ENCODE assay signal across 22 mouse cellular contexts in genomic region chr14:43830385-43830784, GRCm38 (mm10). TPM values are rescaled to one million over a fixed set of nuclear protein-coding genes. Genes with fewer than 3 reads are reported as not detected.
DNase-seq lines count a peak whose midpoint lies in the region; ATAC-seq and TF ChIP-seq lines count a peak whose summit lies in the region.
"Not testable (repeated sequence)": the region's sequence is repeated elsewhere in the genome, so short reads cannot be mapped to it uniquely, and the experiment has no call there.
"Had no signal": no experiment of that assay in that cellular context is flagged by ENCODE, and none has a peak within 500 bp of the region (broad histone marks: within the 10 kb centered on the region; RNA-seq: fewer than 3 reads in every experiment).

No protein-coding gene starts in this region.

- H3K9me3 ChIP-seq in CH12.LX (replicated peaks; ENCODE audit: low read length) = not testable (repeated sequence)

- not testable (repeated sequence) for H3K27ac ChIP-seq in CH12.LX (ENCODE audit: insufficient read depth, low read depth)

- peak; percentile 39 for DNase-seq in CH12.LX (ENCODE audit: extremely low read depth)
- peak; percentile 10 for DNase-seq in lung, postnatal 36 days

- ATAC-seq in granulocyte monocyte progenitor cell, adult 5-6 weeks (replicated peaks; ENCODE audit: poor library complexity, severe bottlenecking) = peak; percentile 98
- peak; percentile 93 for ATAC-seq in hematopoietic stem cell, adult 5-6 weeks (replicated peaks in 1 of 2; ENCODE audit: insufficient read depth in 1 of 2, low FRiP score in 2 of 2, low TSS enrichment in 1 of 2, low read depth in 1 of 2, poor library complexity in 2 of 2, severe bottlenecking in 2 of 2)
- ATAC-seq in megakaryocyte progenitor cell, adult 5-6 weeks (replicated peaks; ENCODE audit: poor library complexity) = peak; percentile 98
- peak; percentile 80; the same call in 1 of the 2 replicates for ATAC-seq in neutrophil, adult 5-6 weeks (ENCODE audit: extremely low read depth, insufficient number of reproducible peaks, low FRiP score, poor library complexity, severe bottlenecking)

- not testable (repeated sequence) for H3K36me3 ChIP-seq in CH12.LX (replicated peaks in 1 of 2; ENCODE audit: control insufficient read depth in 1 of 2, insufficient read depth in 1 of 2, low read length in 1 of 2)

- dilution Hi-C loops in CH12.LX (cut with MboI; ENCODE audit: extremely low pct_ligation_motif_present, extremely low pct_unique_long_range_greater_than_20kb, low sequenced_read_pairs) = not testable (repeated sequence)

- H3K4me1 ChIP-seq in CH12.LX (ENCODE audit: control insufficient read depth in 1 of 2, insufficient read depth in 2 of 2) = not testable (repeated sequence)

- in situ Hi-C loops in CH12.LX (cut with MboI; ENCODE audit: low pct_ligation_motif_present, low pct_unique_long_range_greater_than_20kb, low sequenced_read_pairs) = not testable (repeated sequence)

- TF ChIP-seq RAD21 in CH12.LX (IDR thresholded peaks at IDR 0.05; ENCODE audit: low read depth, low read length) = not testable (repeated sequence)

- H3K4me3 ChIP-seq in CH12.LX (replicated peaks in 1 of 3; ENCODE audit: low read depth in 2 of 3, low read length in 2 of 3, poor library complexity in 1 of 3) = not testable (repeated sequence)

- H3K4me2 ChIP-seq in CH12.LX (ENCODE audit: insufficient read depth, low read depth, poor library complexity, severe bottlenecking) = not testable (repeated sequence)

- TF ChIP-seq POLR2A in CH12.LX (IDR thresholded peaks at IDR 0.05; ENCODE audit: low read depth, low read length) = not testable (repeated sequence)

- TF ChIP-seq EP300 in CH12.LX (IDR thresholded peaks at IDR 0.05; ENCODE audit: low read length) = not testable (repeated sequence)

- not testable (repeated sequence) for TF ChIP-seq CTCF in CH12.LX (conservative IDR thresholded peaks at IDR 0.05 in 1 of 2, IDR thresholded peaks at IDR 0.05 in 1 of 2; ENCODE audit: low read depth in 2 of 2, low read length in 2 of 2)

- not testable (repeated sequence) for H3K79me2 ChIP-seq in CH12.LX (replicated peaks; ENCODE audit: control insufficient read depth, extremely low read depth, insufficient read depth, poor library complexity, severe bottlenecking)

- H3K27me3 ChIP-seq in CH12.LX (replicated peaks) = not testable (repeated sequence)

- H3K9ac ChIP-seq in CH12.LX (ENCODE audit: insufficient read depth, low read depth) = not testable (repeated sequence)

RNA-seq across cellular contexts. Expression of gene Ear1, which starts 44.9 kb away (rescaled TPM):
- total RNA-seq in CH12.LX (2012; rRNA removed) = not detected in 2 replicates
- not detected in 2 replicates for total RNA-seq in CH12.LX (2014; rRNA removed)
- polyA plus RNA-seq in CH12.LX (2012; ENCODE audit: insufficient read length, low read depth) = not detected in 2 replicates
- total RNA-seq in granulocyte monocyte progenitor cell, adult 5-6 weeks (2014; fragmentation: Nextera tagmentation) = not detected in 2 replicates
- 3.2 and 4.2 TPM in 2 replicates for total RNA-seq in granulocyte monocyte progenitor cell, adult 5-6 weeks (2017)
- total RNA-seq in hematopoietic stem cell, adult 5-6 weeks (2017) = 0.89 and 26.4 TPM in 2 replicates
- 13.2 and 15.2 TPM in 2 replicates for total RNA-seq in megakaryocyte progenitor cell, adult 5-6 weeks (2015)
- total RNA-seq in megakaryocyte progenitor cell, adult 5-6 weeks (2017) = 10.0 and 21.5 TPM in 2 replicates
- total RNA-seq in neutrophil, adult 5-6 weeks (2017) = 1.6 and 4.5 TPM in 2 replicates
- total RNA-seq: adrenal gland, postnatal 25 days; ES-E14; forebrain, postnatal 0 days; MEL had no signal
- polyA plus RNA-seq: adrenal gland, adult 2 months; CD4-positive, CD25-positive, alpha-beta regulatory T cell, adult 4 months; cortical plate, adult 2 months; embryonic facial prominence, embryonic 10.5 days; embryonic facial prominence, embryonic 12.5 days; embryonic facial prominence, embryonic 14.5 days; forebrain, embryonic 11.5 days; forebrain, embryonic 13.5 days; forebrain, embryonic 15.5 days; forebrain, postnatal 0 days had no signal

RNA-seq across cellular contexts. Expression of gene Gm8180, which starts 45.8 kb away (rescaled TPM):
- total RNA-seq in CH12.LX (2012; rRNA removed) (not detected in 2 replicates), CH12.LX (2014; rRNA removed) (not detected in 2 replicates)
- not detected in 2 replicates for polyA plus RNA-seq in CH12.LX (2012; ENCODE audit: insufficient read length, low read depth)
- not detected in 2 replicates for total RNA-seq in granulocyte monocyte progenitor cell, adult 5-6 weeks (2014; fragmentation: Nextera tagmentation)
- total RNA-seq in granulocyte monocyte progenitor cell, adult 5-6 weeks (2017) = not detected in 2 replicates
- total RNA-seq in hematopoietic stem cell, adult 5-6 weeks (2017) = not detected in 2 replicates
- total RNA-seq in megakaryocyte progenitor cell, adult 5-6 weeks (2015) = not detected in 2 replicates
- not detected in 2 replicates for total RNA-seq in megakaryocyte progenitor cell, adult 5-6 weeks (2017)
- total RNA-seq in neutrophil, adult 5-6 weeks (2017) = not detected in 2 replicates
- total RNA-seq: adrenal gland, adult 2 months; adrenal gland, postnatal 10 days; adrenal gland, postnatal 25 days; adrenal gland, postnatal 4 days; ES-E14; forebrain, postnatal 0 days; MEL had no signal
- polyA plus RNA-seq: adrenal gland, adult 2 months; brain, embryonic 14.5 days; CD4-positive, CD25-positive, alpha-beta regulatory T cell, adult 4 months; cortical plate, adult 2 months; embryonic facial prominence, embryonic 10.5 days; embryonic facial prominence, embryonic 12.5 days; embryonic facial prominence, embryonic 14.5 days; forebrain, embryonic 11.5 days; forebrain, embryonic 13.5 days; forebrain, embryonic 15.5 days; forebrain, postnatal 0 days had no signal
